Mouse (Mus musculus) midbrain, embryonic 10.5 days (tissue): ENCODE data around the gene Setdb1. TPM values are rescaled to one million over a fixed set of nuclear protein-coding genes. Genes with fewer than 3 reads are reported as not detected.
"Not testable (repeated sequence)": the region's sequence is repeated elsewhere in the genome, so short reads cannot be mapped to it uniquely, and the experiment has no call there.

ENCODE experiments used
- DNase-seq: peaks from one replicate; pipeline ENCODE4 v3.0.0-alpha.2; 2017; ENCODE audit warnings: low spot score
- H3K27ac ChIP-seq: fragments of 300-500 bp; sonication (generic); replicated peaks from 2 replicates; pipeline ENCODE4 v1.5.1; 2016; ENCODE audit warnings: mild to moderate bottlenecking
- H3K27me3 ChIP-seq: fragments of 300-500 bp; sonication (generic); 2 replicates; pipeline ENCODE4 v1.6.1; 2016; ENCODE audit warnings: low read depth, mild to moderate bottlenecking; ENCODE audit not compliant: poor library complexity, severe bottlenecking
- H3K36me3 ChIP-seq: fragments of 300-500 bp; sonication (generic); 2 replicates; pipeline ENCODE4 v1.6.1; 2016; ENCODE audit warnings: mild to moderate bottlenecking, moderate library complexity
- H3K4me1 ChIP-seq: fragments of 300-500 bp; sonication (generic); 2 replicates; pipeline ENCODE4 v1.6.1; 2016
- H3K4me3 ChIP-seq: fragments of 300-500 bp; sonication (generic); 2 replicates; pipeline ENCODE4 v1.5.1; 2016; ENCODE audit warnings: mild to moderate bottlenecking, moderate library complexity
- H3K9me3 ChIP-seq: fragments of 300-500 bp; sonication (generic); replicated peaks from 2 replicates; pipeline ENCODE4 v1.6.1; 2016; ENCODE audit warnings: mild to moderate bottlenecking
- WGBS: fragments of 180-500 bp; shearing (Covaris S2); methylation state at CpG from one replicate; pipeline ENCODE4 v1.1.7; 2016; 5-methylcytosine and 5-hydroxymethylcytosine counted together
- polyA plus RNA-seq: library from polyadenylated mRNA; unstranded; fragments of >200 nt; fragmentation: Nextera tagmentation; extraction: Ambion mirVana; gene quantifications from 2 replicates; pipeline ENCODE4 v1.2.1, GENCODE M21; 2016

Gene Setdb1
- polyA plus RNA-seq, 1 experiment from 2014 or later = 52.3 TPM

GRCm38 (mm10) chr3:95343356-95344000, 13.5 kb downstream of the Setdb1 start:
- H3K9me3 ChIP-seq, H3K4me3 ChIP-seq, H3K27me3 ChIP-seq, DNase-seq, H3K4me1 ChIP-seq, H3K27ac ChIP-seq: not testable (repeated sequence)
- WGBS = 96% methylated on average over 9 of the region's 9 CpGs
- peaks cover 96% of the 10 kb centered on the region for H3K36me3 ChIP-seq

DNA sequence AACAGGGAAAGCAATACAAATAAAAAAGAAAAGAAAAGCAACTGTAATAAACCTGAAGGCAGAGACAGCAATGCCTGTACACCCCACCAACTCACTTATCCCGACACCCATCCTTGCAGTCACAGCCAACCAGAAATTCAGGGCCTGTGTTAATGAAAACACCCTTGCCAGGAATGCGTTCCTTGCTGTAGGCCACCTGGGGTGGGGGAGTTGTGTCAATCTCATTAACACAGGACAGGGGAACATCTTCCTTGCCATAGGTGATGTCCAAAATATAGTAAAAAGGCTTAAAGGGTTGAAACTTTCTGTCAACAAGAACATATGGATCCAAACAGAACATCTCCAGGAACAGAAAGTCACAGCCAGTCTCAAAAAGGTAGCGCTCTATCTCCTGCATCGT, 18.8 kb downstream of the Setdb1 start:
- Histone ChIP-seq H3K4me1 (no peaks in the 10 kb centered on the region), H3K4me3 (no peak overlapping the region), H3K9me3 (no peaks in the 10 kb centered on the region), H3K27ac (no peak overlapping the region), H3K27me3 (no peaks in the 10 kb centered on the region), H3K36me3 (peaks cover 100% of the 10 kb centered on the region)
- no peak for DNase-seq
- 97% methylated on average over 4 of the region's 4 CpGs for WGBS

- no peaks in the 10 kb centered on the region for H3K9me3 ChIP-seq
Measured at GRCm38 (mm10) chr3:95337345-95337744, 19.7 kb downstream of the Setdb1 start.

DNA sequence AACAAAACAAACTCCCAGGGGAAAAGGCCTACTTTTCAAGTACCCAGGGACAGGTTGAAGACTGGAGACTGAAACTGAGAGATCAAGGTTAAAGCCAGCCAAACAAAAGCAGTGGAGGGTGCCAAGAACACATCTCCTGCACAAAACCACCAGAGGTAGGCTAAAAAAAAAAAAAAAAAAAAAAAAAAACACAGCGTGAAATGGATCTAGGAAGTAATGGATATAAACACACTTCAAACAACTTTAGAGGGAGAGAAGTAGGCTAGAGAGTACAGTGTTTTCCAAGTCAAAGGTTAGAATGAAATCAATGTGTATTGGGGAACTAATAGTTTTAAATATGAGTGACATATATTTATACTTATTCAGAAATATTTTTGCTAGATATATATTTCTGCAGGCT, 25.5 kb downstream of the Setdb1 start:
- Histone ChIP-seq H3K27me3 (no peaks in the 10 kb centered on the region), H3K9me3 (no peaks in the 10 kb centered on the region), H3K4me1 (no peaks in the 10 kb centered on the region), H3K36me3 (peaks cover 100% of the 10 kb centered on the region), H3K27ac (no peak overlapping the region), H3K4me3 (no peak overlapping the region)
- WGBS = 89% methylated on average over 1 of the region's 1 CpGs
- no peak for DNase-seq

More at GRCm38 (mm10) chr3:95337345-95337744, 19.7 kb downstream of the Setdb1 start:
- peaks cover 100% of the 10 kb centered on the region for H3K36me3 ChIP-seq
- no peaks in the 10 kb centered on the region for H3K27me3 ChIP-seq
- no peak overlapping the region for H3K27ac ChIP-seq
- 95% methylated on average over 4 of the region's 4 CpGs for WGBS
- no peak overlapping the region for H3K4me3 ChIP-seq
- no peaks in the 10 kb centered on the region for H3K4me1 ChIP-seq
- no peak for DNase-seq

DNA sequence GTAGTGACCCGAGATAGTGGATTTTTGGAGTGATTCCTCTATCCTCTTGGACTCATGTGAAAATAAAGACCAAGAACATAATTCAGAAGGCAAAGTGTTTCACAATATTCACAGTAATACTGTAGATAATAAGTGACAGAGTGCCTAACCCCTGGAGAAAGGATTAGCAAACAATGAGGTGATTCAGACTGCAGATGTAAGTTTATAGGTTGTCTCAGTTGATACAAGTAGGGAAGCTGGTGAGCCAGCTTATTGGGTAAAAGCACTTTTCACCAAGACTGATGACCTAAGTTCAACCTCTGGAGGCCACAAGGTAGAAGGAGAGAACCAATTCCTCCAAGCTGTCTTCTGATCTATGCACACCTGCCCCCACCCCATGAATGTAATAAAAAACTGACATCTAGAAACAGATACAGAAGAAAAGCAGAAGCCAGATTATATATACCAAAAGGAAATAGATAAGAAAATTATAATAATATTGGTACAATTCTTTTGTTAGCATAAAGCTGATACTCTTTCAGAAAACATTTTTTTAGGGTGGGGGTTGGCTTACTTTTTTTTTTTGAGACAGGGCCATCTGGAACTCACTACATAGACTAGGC, 28.1 kb downstream of the Setdb1 start:
- no peak for DNase-seq

GRCm38 (mm10) chr3:95324454-95325144, 32.4 kb downstream of the Setdb1 start:
- Histone ChIP-seq H3K36me3 (peaks cover 99% of the 10 kb centered on the region), H3K4me1 (peaks cover 10% of the 10 kb centered on the region), H3K4me3 (no peak overlapping the region), H3K9me3 (no peaks in the 10 kb centered on the region), H3K27me3 (no peaks in the 10 kb centered on the region), H3K27ac (no peak overlapping the region)
- DNase-seq = no peak
- WGBS = 92% methylated on average over 6 of the region's 6 CpGs

More for the DNA sequence above, 28.1 kb downstream of the Setdb1 start:
- no peaks in the 10 kb centered on the region for H3K4me1 ChIP-seq
- H3K9me3 ChIP-seq = no peaks in the 10 kb centered on the region
- no peaks in the 10 kb centered on the region for H3K27me3 ChIP-seq
- peaks cover 100% of the 10 kb centered on the region for H3K36me3 ChIP-seq
- 96% methylated on average over 1 of the region's 1 CpGs for WGBS
- H3K4me3 ChIP-seq = no peak overlapping the region
- H3K27ac ChIP-seq = no peak overlapping the region

GRCm38 (mm10) chr3:95323429-95323828, 33.6 kb downstream of the Setdb1 start:
- H3K4me1 ChIP-seq = peaks cover 19% of the 10 kb centered on the region
- H3K27ac ChIP-seq = no peak overlapping the region
- no peak overlapping the region for H3K4me3 ChIP-seq
- H3K36me3 ChIP-seq = peaks cover 89% of the 10 kb centered on the region
- no peak for DNase-seq
- no peaks in the 10 kb centered on the region for H3K27me3 ChIP-seq
- no peaks in the 10 kb centered on the region for H3K9me3 ChIP-seq
- WGBS = 94% methylated on average over 3 of the region's 3 CpGs

GRCm38 (mm10) chr3:95319701-95320625, 37.0 kb downstream of the Setdb1 start:
- WGBS = 77% methylated on average over 12 of the region's 12 CpGs
- DNase-seq = no peak
- Histone ChIP-seq H3K27me3 (no peaks in the 10 kb centered on the region), H3K9me3 (no peaks in the 10 kb centered on the region), H3K4me1 (peaks cover 43% of the 10 kb centered on the region), H3K36me3 (peaks cover 56% of the 10 kb centered on the region), H3K4me3 (no peak overlapping the region), H3K27ac (no peak overlapping the region)

DNA sequence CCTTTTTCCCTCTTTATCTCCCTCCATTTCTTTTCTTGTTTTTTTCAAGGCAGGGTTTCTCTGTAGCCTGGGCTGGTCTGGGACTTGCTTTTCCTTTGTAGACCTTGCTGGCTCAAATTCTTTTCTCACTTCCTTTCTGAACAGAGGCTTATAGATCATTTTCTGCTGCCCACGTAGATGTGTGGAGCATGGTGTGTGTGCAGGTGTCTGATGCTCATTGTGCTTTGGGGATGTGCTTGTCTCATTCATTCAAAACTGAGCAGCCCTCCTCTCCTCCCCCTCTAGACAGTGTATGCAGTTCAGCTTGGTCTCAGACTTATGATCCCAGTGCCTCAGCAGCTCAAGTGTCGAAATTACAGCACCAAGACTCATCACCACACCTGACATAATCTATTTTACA, 37.9 kb downstream of the Setdb1 start:
- peaks cover 52% of the 10 kb centered on the region for H3K4me1 ChIP-seq
- H3K9me3 ChIP-seq = no peaks in the 10 kb centered on the region
- H3K27ac ChIP-seq = no peak overlapping the region
- WGBS = 67% methylated on average over 2 of the region's 2 CpGs
- no peaks in the 10 kb centered on the region for H3K27me3 ChIP-seq
- H3K36me3 ChIP-seq = peaks cover 48% of the 10 kb centered on the region
- no peak for DNase-seq
- no peak overlapping the region for H3K4me3 ChIP-seq

DNA sequence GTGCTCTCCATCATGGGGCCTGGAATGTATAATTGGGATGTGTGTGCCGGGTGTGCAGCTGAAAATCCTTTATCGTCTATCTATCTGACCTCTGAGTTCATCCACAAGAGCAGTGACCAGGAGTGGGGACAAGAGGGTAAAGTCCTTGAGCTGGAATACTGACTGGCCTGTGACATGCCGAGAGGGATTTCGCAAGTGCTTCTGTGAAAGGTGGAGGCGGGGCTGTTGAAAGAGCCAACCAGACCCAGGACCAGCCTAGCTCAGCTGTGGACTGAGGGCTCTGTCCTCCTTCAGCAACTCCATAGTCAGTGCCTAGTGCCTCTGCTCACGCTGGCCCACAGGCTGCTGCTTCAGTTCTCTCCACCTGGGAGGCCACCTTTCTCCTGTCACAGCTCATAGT, 38.5 kb downstream of the Setdb1 start:
- Histone ChIP-seq H3K4me1 (peaks cover 55% of the 10 kb centered on the region), H3K27ac (no peak overlapping the region), H3K36me3 (peaks cover 42% of the 10 kb centered on the region), H3K27me3 (no peaks in the 10 kb centered on the region), H3K4me3 (no peak overlapping the region), H3K9me3 (no peaks in the 10 kb centered on the region)
- WGBS = 41% methylated on average over 6 of the region's 6 CpGs
- no peak for DNase-seq

DNA sequence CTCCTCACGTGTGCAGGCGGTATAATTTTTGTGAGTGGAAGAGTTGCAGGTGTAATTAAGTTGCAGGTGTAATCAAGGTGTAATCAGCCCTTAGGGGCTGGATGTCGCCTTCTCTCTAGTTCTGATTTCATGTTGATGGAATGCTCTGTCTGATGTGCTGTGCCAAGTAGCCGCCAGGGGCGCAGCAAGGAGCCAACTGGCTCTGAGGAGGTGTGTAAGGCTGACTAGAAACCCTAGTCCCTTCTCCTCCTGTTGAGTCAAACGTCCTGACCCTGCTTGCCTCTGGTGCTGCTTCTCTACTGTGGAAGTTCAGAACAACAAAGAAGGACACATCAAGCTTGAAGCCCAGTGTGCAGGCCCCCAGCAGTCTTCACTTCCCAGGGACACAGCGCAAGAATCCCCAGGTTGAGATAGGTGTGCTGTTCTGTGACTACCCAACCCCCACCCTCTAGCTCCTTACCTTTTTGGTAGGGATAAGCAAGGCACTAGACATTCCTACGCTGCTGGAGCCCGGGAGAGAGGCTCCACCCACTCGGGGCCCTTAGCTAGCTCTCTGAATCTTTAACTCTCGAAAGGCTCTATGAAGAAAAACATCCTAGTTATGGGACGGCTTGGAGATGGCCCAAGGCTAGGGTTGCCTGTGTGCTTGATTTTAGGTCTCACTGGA, 39.5 kb downstream of the Setdb1 start:
- Histone ChIP-seq H3K27ac (0 out of 2 replicates have a peak overlapping the region, but pooled peaks have one; percentile 53), H3K36me3 (peaks cover 32% of the 10 kb centered on the region), H3K27me3 (no peaks in the 10 kb centered on the region), H3K9me3 (no peaks in the 10 kb centered on the region), H3K4me1 (peaks cover 59% of the 10 kb centered on the region), H3K4me3 (peak overlapping the region; percentile 14; the same call in 1 of the 2 replicates)
- WGBS = 23% methylated on average over 12 of the region's 12 CpGs
- peak; percentile 54 for DNase-seq
